Mouse (Mus musculus) kidney, postnatal 0 days (tissue): Measurements from ENCODE around the gene Prkar2a. TPM values are rescaled to one million over a fixed set of nuclear protein-coding genes. Genes with fewer than 3 reads are reported as not detected.
A peak's percentile ranks its signal among the peaks of the same experiment; 100 is the strongest.

Experiments used
- ATAC-seq: fragments of 200-750 bp; cut with Nextera tagmentation; replicated peaks from 2 replicates; pipeline ENCODE4 v1.8.0; 2017; ENCODE audit warnings: low read depth, moderate number of reproducible peaks, moderate TSS enrichment, moderate library complexity; ENCODE audit not compliant: low FRiP score
- DNase-seq: peaks from one replicate; pipeline ENCODE4 v3.0.0-alpha.2; 2016; ENCODE audit warnings: low spot score
- H3K27ac ChIP-seq: fragments of 300-500 bp; sonication (generic); 2 replicates; pipeline ENCODE4 v1.5.1; 2014; ENCODE audit warnings: mild to moderate bottlenecking
- H3K27me3 ChIP-seq: fragments of 300-500 bp; sonication (generic); 2 replicates; pipeline ENCODE4 v1.6.1; 2014; ENCODE audit warnings: low read length, mixed read lengths; ENCODE audit not compliant: insufficient read depth
- H3K36me3 ChIP-seq: fragments of 300-500 bp; sonication (generic); 2 replicates; pipeline ENCODE4 v1.6.1; 2014; ENCODE audit warnings: low read length, mixed read lengths; ENCODE audit not compliant: insufficient read depth
- H3K4me1 ChIP-seq: fragments of 300-500 bp; sonication (generic); replicated peaks from 2 replicates; pipeline ENCODE4 v1.6.1; 2014; ENCODE audit warnings: antibody characterized with exemption, low read length, mixed read lengths; ENCODE audit not compliant: insufficient read depth
- H3K4me2 ChIP-seq: fragments of 300-500 bp; sonication (generic); 2 replicates; pipeline ENCODE4 v1.6.1; 2014; ENCODE audit warnings: mild to moderate bottlenecking, low read length, moderate library complexity, mixed read lengths
- H3K4me3 ChIP-seq: fragments of 300-500 bp; sonication (generic); replicated peaks from 2 replicates; pipeline ENCODE4 v1.5.1; 2014; ENCODE audit warnings: low read depth, low read length
- H3K9ac ChIP-seq: fragments of 300-500 bp; sonication (generic); 2 replicates; pipeline ENCODE4 v1.6.1; 2014; ENCODE audit warnings: low read depth, low read length
- H3K9me3 ChIP-seq: fragments of 300-500 bp; sonication (generic); replicated peaks from 2 replicates; pipeline ENCODE4 v1.6.1; 2016; ENCODE audit warnings: low read length, inconsistent platforms, mixed read lengths
- CTCF ChIP-seq: IDR thresholded peaks from 2 replicates; pipeline ENCODE4 v1.5.1; 2016; ENCODE audit warnings: antibody characterized with exemption, low read depth, mild to moderate bottlenecking, moderate library complexity
- WGBS: fragments of 180-500 bp; shearing (Covaris S2); extraction: QIAGEN DNeasy Blood & Tissue Kit; methylation state at CpG from one replicate; pipeline ENCODE4 v1.1.7; 2014; 5-methylcytosine and 5-hydroxymethylcytosine counted together
- polyA plus RNA-seq: library from polyadenylated mRNA; unstranded; fragments of >200 nt; fragmentation: Nextera tagmentation; extraction: Ambion mirVana; gene quantifications from 2 replicates; pipeline ENCODE4 v1.2.1, GENCODE M21; 2015

Prkar2a gene
- polyA plus RNA-seq, 1 experiment from 2014 or later = 18.6 TPM

DNA sequence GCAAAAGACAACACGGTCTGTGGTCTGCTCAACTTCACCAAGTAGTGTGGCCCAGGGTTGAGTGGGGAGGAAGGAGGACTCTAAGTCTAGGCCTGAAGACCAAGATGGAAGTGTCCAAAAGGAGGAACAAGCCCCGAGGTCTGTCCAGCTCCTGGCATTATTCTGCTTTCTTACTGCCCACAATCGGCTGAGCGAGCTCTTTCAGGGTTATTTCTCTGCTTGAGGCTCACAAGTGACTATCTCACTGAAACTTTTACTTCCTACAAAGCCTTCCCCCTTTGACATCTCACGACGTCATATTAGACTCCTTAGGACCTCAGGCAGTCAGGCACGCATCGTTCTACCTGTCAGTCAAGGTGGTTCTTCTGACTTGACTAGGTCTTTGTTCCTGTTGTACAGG is 2.3 kb downstream of the Prkar2a start:
- Histone ChIP-seq H3K36me3 (no peaks in the 10 kb centered on the region), H3K4me2 (peak overlapping the region; percentile 97), H3K4me3 (peak overlapping the region; percentile 75), H3K27ac (peak overlapping the region; percentile 70; the same call in 1 of the 2 replicates), H3K9ac (peak overlapping the region; percentile 89), H3K9me3 (no peaks in the 10 kb centered on the region), H3K4me1 (0 out of 2 replicates have a peak, but pooled peaks cover 7% of the 10 kb centered on the region), H3K27me3 (no peaks in the 10 kb centered on the region)
- no peak for DNase-seq
- WGBS = 63% methylated on average over 8 of the region's 8 CpGs
- TF ChIP-seq CTCF = no peak
- ATAC-seq = no peak

- ATAC-seq = peak; percentile 92
- DNase-seq = peak; percentile 91
- Histone ChIP-seq H3K36me3 (no peaks in the 10 kb centered on the region), H3K27me3 (no peaks in the 10 kb centered on the region), H3K4me1 (0 out of 2 replicates have a peak, but pooled peaks cover 7% of the 10 kb centered on the region), H3K4me2 (peak overlapping the region; percentile 97), H3K9me3 (no peaks in the 10 kb centered on the region), H3K9ac (peak overlapping the region; percentile 89), H3K27ac (peak overlapping the region; percentile 70; the same call in 1 of the 2 replicates), H3K4me3 (peak overlapping the region; percentile 75)
- TF ChIP-seq CTCF = no peak
- under 1% methylated on average over 22 of the region's 42 CpGs for WGBS
Measured at GRCm38 (mm10) chr9:108691846-108692225, 2.7 kb downstream of the Prkar2a start.

DNA sequence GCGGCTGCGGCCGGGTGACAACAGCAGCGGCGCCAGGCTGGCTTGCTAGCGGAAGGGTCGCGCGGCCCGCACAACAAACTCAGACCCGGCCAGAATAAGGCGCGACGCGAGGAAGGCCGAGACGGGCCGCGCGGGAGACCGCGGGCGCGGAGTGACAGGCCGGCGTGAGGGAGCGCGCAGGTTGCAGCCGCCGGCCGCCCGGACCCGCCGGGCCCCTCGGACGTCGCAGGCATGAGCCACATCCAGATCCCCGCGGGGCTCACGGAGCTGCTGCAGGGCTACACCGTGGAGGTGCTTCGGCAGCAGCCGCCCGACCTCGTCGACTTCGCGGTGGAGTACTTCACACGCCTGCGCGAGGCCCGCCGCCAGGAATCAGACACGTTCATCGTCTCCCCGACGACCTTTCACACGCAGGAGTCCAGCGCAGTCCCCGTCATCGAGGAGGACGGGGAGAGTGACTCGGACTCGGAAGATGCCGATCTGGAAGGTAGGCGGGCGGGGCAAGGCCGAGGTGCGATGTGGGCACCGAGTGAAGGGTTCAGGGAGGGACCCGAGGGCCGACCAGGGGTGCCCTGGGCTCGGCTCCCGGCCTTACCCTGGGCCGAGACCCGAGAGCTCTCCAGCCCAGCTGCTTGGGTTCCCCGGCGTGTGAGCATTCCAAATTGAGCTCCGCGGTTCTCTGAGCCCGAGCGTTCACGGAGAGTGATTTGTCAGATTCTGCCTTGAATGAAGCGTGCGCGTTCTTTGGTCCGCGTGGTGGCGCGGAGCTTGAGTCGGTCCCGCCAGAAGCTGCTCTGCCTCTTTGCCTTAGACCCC is 3.3 kb downstream of the Prkar2a start:
- peak; percentile 30; the same call in 1 of the 2 replicates for TF ChIP-seq CTCF
- Histone ChIP-seq H3K9me3 (no peaks in the 10 kb centered on the region), H3K27me3 (no peaks in the 10 kb centered on the region), H3K36me3 (no peaks in the 10 kb centered on the region), H3K4me1 (0 out of 2 replicates have a peak, but pooled peaks cover 7% of the 10 kb centered on the region), H3K4me3 (peak overlapping the region; percentile 75), H3K4me2 (peak overlapping the region; percentile 97), H3K9ac (peak overlapping the region; percentile 89), H3K27ac (peak overlapping the region; percentile 70)
- under 1% methylated on average over 82 of the region's 92 CpGs for WGBS
- ATAC-seq = peak; percentile 68
- DNase-seq = peak; percentile 82

DNA sequence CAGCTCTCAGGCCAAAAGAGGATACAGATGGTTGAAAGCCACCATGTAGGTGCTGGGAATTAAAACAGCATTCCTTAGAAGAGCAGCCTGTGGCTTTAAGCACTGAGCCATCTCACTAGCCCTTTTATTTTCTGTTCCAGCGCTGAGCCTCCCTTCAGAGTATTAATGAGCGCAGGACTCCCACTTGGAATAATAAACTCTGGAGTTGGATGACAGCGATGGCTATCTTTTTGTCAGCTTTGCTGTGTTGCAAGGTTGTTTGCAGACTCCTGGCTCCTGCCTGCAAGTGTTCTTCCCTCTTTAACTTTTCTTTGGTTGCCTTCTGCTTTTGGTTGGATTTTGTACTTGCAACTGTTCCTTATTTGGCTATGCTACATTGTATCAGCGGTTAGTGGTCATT is 4.8 kb downstream of the Prkar2a start:
- no peaks in the 10 kb centered on the region for H3K9me3 ChIP-seq
- H3K9ac ChIP-seq = no peak overlapping the region
- ATAC-seq (no peak), DNase-seq (peak; percentile 34)
- H3K4me2 ChIP-seq = peak overlapping the region; percentile 97; the same call in 1 of the 2 replicates
- no peaks in the 10 kb centered on the region for H3K36me3 ChIP-seq
- H3K4me3 ChIP-seq = no peak overlapping the region; the same call in 1 of the 2 replicates
- 0 out of 2 replicates have a peak, but pooled peaks cover 7% of the 10 kb centered on the region for H3K4me1 ChIP-seq
- H3K27me3 ChIP-seq = no peaks in the 10 kb centered on the region
- H3K27ac ChIP-seq = no peak overlapping the region
- no peak for TF ChIP-seq CTCF
- WGBS = 46% methylated on average over 4 of the region's 4 CpGs

DNA sequence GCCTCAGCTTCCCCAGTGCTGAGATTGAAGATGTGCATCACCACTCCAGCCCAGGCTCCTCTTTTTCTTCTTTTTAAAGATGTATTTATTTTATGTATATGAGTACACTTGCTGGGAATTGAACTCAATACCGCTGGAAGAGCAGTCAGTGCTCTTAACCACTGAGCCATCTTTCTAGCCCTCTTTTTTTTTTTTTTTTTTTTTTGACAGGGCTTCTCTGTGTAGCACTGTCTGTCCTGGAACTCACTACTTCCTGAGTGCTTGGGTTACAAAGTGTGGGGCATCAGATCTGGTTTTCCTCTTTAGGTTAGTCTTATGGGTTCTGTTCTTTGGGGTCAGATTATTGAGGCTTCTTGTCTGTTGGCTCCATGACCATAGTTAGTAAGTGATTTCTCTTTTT is 5.4 kb downstream of the Prkar2a start:
- Histone ChIP-seq H3K9ac (no peak overlapping the region), H3K4me2 (no peak overlapping the region), H3K4me3 (no peak overlapping the region), H3K27ac (no peak overlapping the region), H3K4me1 (0 out of 2 replicates have a peak, but pooled peaks cover 7% of the 10 kb centered on the region), H3K27me3 (no peaks in the 10 kb centered on the region), H3K36me3 (no peaks in the 10 kb centered on the region), H3K9me3 (no peaks in the 10 kb centered on the region)
- 81% methylated on average over 1 of the region's 1 CpGs for WGBS
- no peak for TF ChIP-seq CTCF
- no peak for DNase-seq
- no peak for ATAC-seq

GRCm38 (mm10) chr9:108702476-108702875 is 13.4 kb downstream of the Prkar2a start:
- no peak overlapping the region for H3K4me2 ChIP-seq
- H3K27ac ChIP-seq = no peak overlapping the region
- H3K9me3 ChIP-seq = no peaks in the 10 kb centered on the region
- TF ChIP-seq CTCF = no peak
- no peaks in the 10 kb centered on the region for H3K36me3 ChIP-seq
- no peaks in the 10 kb centered on the region for H3K27me3 ChIP-seq
- H3K9ac ChIP-seq = no peak overlapping the region
- no peak overlapping the region for H3K4me3 ChIP-seq
- ATAC-seq = no peak
- no peak for DNase-seq
- H3K4me1 ChIP-seq = peaks cover 9% of the 10 kb centered on the region
